Mouse (Mus musculus) bone marrow macrophage, adult 2 months (primary cell): Measurements from ENCODE around the gene Exd1.

Source experiments
- CTCF ChIP-seq: IDR thresholded peaks from 2 replicates; pipeline ENCODE4 v1.5.1; 2012; ENCODE audit warnings: low read depth, mild to moderate bottlenecking, low read length, moderate library complexity
- POLR2A ChIP-seq: IDR thresholded peaks from 2 replicates; pipeline ENCODE4 v1.6.1; 2012; ENCODE audit warnings: mild to moderate bottlenecking, low read depth, low read length, borderline replicate concordance

DNA sequence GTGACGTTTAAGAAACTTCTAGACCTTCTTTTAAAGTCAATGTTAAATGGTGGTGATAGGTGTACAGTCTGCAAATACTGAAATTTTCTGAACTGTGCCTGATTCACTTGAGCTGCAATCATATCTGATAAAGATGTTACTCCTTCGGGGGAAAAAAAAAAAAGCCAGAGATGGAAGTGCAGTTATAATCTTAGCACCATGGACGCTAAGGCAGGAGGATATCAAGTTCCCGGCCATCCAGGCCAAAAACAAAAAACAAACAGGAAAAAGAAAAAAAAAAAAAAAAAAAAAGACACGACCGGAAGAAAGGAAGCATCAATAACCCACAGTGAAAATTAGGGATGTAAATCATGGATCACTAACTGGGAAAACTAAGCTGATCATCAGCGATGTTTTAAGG, 71.3 kb downstream of the Exd1 start:
- TF ChIP-seq CTCF (no peak), POLR2A (no peak)
